Mouse (Mus musculus) hindbrain, postnatal 0 days (tissue): ENCODE results near the gene Fam117b. TPM values are rescaled to one million over a fixed set of nuclear protein-coding genes. Genes with fewer than 3 reads are reported as not detected.

Experiments
- ATAC-seq: fragments of 200-750 bp; cut with Nextera tagmentation; 2 replicates; pipeline ENCODE4 v1.8.0; 2017; ENCODE audit warnings: mild to moderate bottlenecking, moderate TSS enrichment, moderate library complexity
- DNase-seq: peaks from one replicate; pipeline ENCODE4 v3.0.0-alpha.2; 2015; ENCODE audit warnings: low spot score
- H3K27ac ChIP-seq: fragments of 300-500 bp; sonication (generic); 2 replicates; pipeline ENCODE4 v1.5.1; 2014; ENCODE audit warnings: mild to moderate bottlenecking
- H3K27me3 ChIP-seq: fragments of 300-500 bp; sonication (generic); 2 replicates; pipeline ENCODE4 v1.6.1; 2014; ENCODE audit warnings: low read length, mixed read lengths; ENCODE audit not compliant: insufficient read depth
- H3K36me3 ChIP-seq: fragments of 300-500 bp; sonication (generic); 2 replicates; pipeline ENCODE4 v1.6.1; 2014; ENCODE audit warnings: low read length, mixed read lengths; ENCODE audit not compliant: insufficient read depth
- H3K4me1 ChIP-seq: fragments of 300-500 bp; sonication (generic); 2 replicates; pipeline ENCODE4 v1.6.1; 2014; ENCODE audit warnings: antibody characterized with exemption, low read length, mixed read lengths; ENCODE audit not compliant: insufficient read depth
- H3K4me2 ChIP-seq: fragments of 300-500 bp; sonication (generic); 2 replicates; pipeline ENCODE4 v1.6.1; 2014; ENCODE audit warnings: low read depth, mild to moderate bottlenecking, low read length, moderate library complexity, mixed read lengths
- H3K4me3 ChIP-seq: fragments of 300-500 bp; sonication (generic); 2 replicates; pipeline ENCODE4 v1.5.1; 2014; ENCODE audit warnings: low read length
- H3K9ac ChIP-seq: fragments of 300-500 bp; sonication (generic); replicated peaks from 2 replicates; pipeline ENCODE4 v1.6.1; 2014; ENCODE audit warnings: mild to moderate bottlenecking, low read length, moderate library complexity, mixed read lengths
- H3K9me3 ChIP-seq: fragments of 300-500 bp; sonication (generic); 2 replicates; pipeline ENCODE4 v1.6.1; 2016; ENCODE audit warnings: low read length, mixed read lengths
- CTCF ChIP-seq: IDR thresholded peaks from 2 replicates; pipeline ENCODE4 v1.5.1; 2016; ENCODE audit warnings: antibody characterized with exemption, control low read depth, low read depth
- WGBS: fragments of 180-500 bp; shearing (Covaris S2); extraction: QIAGEN DNeasy Blood & Tissue Kit; methylation state at CpG from one replicate; pipeline ENCODE4 v1.1.7; 2014; 5-methylcytosine and 5-hydroxymethylcytosine counted together
- polyA plus RNA-seq: library from polyadenylated mRNA; unstranded; fragments of >200 nt; fragmentation: Nextera tagmentation; extraction: Ambion mirVana; gene quantifications from 2 replicates; pipeline ENCODE4 v1.2.1, GENCODE M21; 2015
- total RNA-seq: library from RNA; depleted of rRNA; stranded (reverse); fragments of >200 nt; gene quantifications from 2 replicates; pipeline ENCODE4 v1.2.3, GENCODE M21; 2014

Fam117b gene
- total and polyA plus RNA-seq, 2 experiments from 2014 or later, result 30.1 to 44.5 TPM

DNA sequence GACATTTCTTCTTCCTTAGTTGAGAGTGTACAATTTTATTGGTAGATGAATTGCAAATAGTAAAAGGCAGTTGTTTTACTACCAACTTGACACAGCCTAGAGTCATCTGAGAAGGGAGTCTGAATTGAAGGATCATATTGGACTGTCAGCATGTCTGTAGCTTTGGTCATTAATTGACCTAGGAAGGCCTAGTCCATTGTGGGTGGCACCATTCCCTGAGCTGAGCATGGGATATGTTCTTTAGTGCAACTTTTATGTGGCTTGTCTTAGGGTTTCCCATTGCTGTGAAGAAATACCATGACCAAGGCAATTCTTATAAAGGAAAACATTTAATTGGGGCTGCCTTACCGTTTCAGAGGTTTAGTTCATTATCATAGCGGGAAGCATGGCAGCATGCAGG lies 20.2 kb downstream of the Fam117b start:
- Histone ChIP-seq H3K9ac (no peak overlapping the region), H3K4me1 (no peaks in the 10 kb centered on the region), H3K9me3 (no peaks in the 10 kb centered on the region), H3K4me2 (no peak overlapping the region), H3K36me3 (no peaks in the 10 kb centered on the region), H3K27ac (no peak overlapping the region), H3K4me3 (no peak overlapping the region), H3K27me3 (no peaks in the 10 kb centered on the region)
- no peak for ATAC-seq
- 76% methylated on average over 2 of the region's 2 CpGs for WGBS
- DNase-seq, result no peak
- TF ChIP-seq CTCF, result no peak

DNA sequence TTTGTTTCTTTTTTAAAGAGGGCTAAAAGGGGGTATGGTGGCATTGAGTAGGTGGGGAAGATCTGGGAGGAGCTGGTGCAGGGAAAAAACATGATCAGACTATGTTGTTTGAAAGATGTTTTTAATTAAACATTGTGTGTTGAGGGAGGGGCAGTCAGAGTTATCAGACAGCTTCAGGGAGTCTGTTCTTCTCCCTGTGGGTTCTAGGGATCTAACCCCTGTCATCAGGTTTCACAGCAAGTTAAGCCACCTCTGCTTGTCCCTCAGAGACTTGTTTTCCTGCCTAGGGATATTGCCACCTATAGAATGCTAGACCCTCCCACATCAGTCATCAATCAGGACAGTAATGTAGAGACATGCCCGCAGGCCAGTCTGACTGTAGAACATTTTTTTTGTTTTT lies 28.3 kb downstream of the Fam117b start:
- TF ChIP-seq CTCF, result no peak
- no peaks in the 10 kb centered on the region for H3K27me3 ChIP-seq
- H3K4me1 ChIP-seq, result no peaks in the 10 kb centered on the region
- DNase-seq (no peak), ATAC-seq (no peak)
- no peaks in the 10 kb centered on the region for H3K9me3 ChIP-seq
- H3K4me2 ChIP-seq, result no peak overlapping the region
- no peak overlapping the region for H3K27ac ChIP-seq
- H3K36me3 ChIP-seq, result no peaks in the 10 kb centered on the region
- no peak overlapping the region for H3K9ac ChIP-seq
- H3K4me3 ChIP-seq, result no peak overlapping the region
- WGBS, result 100% methylated on average over 1 of the region's 1 CpGs

GRCm38 (mm10) chr1:59942057-59942790 lies 29.4 kb downstream of the Fam117b start:
- Histone ChIP-seq H3K27ac (no peak overlapping the region), H3K9ac (no peak overlapping the region), H3K4me3 (no peak overlapping the region), H3K4me1 (no peaks in the 10 kb centered on the region), H3K27me3 (no peaks in the 10 kb centered on the region), H3K36me3 (no peaks in the 10 kb centered on the region), H3K4me2 (no peak overlapping the region), H3K9me3 (no peaks in the 10 kb centered on the region)
- DNase-seq (no peak), ATAC-seq (no peak)
- TF ChIP-seq CTCF, result no peak
- 80% methylated on average over 6 of the region's 6 CpGs for WGBS

- Histone ChIP-seq H3K27me3 (no peaks in the 10 kb centered on the region), H3K9me3 (no peaks in the 10 kb centered on the region), H3K4me2 (no peak overlapping the region), H3K36me3 (no peaks in the 10 kb centered on the region; the same call in 1 of the 2 replicates), H3K9ac (no peak overlapping the region), H3K4me3 (no peak overlapping the region), H3K4me1 (no peaks in the 10 kb centered on the region), H3K27ac (no peak overlapping the region)
- ATAC-seq, result no peak
- WGBS, result 54% methylated on average over 5 of the region's 5 CpGs
- no peak for DNase-seq
- TF ChIP-seq CTCF, result no peak
These were observed 31.0 kb downstream of the Fam117b start for GRCm38 (mm10) chr1:59943825-59944224.

GRCm38 (mm10) chr1:59945969-59946368 lies 33.2 kb downstream of the Fam117b start:
- H3K4me1 ChIP-seq, result no peaks in the 10 kb centered on the region
- TF ChIP-seq CTCF, result no peak
- DNase-seq (no peak), ATAC-seq (no peak)
- H3K27me3 ChIP-seq, result no peaks in the 10 kb centered on the region
- no peak overlapping the region for H3K4me2 ChIP-seq
- no peaks in the 10 kb centered on the region; the same call in 1 of the 2 replicates for H3K36me3 ChIP-seq
- H3K9ac ChIP-seq, result no peak overlapping the region
- 59% methylated on average over 1 of the region's 1 CpGs for WGBS
- no peaks in the 10 kb centered on the region for H3K9me3 ChIP-seq
- H3K27ac ChIP-seq, result no peak overlapping the region
- no peak overlapping the region for H3K4me3 ChIP-seq

DNA sequence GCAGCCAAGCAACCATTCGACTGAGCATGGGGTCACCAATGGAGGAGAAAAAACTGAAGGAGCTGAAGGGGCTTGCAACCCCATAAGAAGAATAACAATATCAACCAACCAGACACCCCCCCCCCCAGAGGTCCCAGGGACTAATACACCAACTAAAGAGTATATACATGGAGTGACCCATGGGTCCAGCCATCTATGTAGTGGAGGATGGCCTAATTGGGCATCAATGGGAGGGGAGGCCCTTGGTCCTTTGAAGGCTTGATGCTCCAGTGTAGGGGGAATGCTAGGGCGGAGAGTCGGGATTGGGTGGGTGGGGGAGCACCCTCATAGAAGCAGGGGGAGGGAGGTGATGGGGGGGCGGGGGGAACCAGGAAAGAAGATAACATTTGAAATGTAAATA lies 34.7 kb downstream of the Fam117b start:
- ATAC-seq (no peak), DNase-seq (no peak)
- Histone ChIP-seq H3K27me3 (no peaks in the 10 kb centered on the region), H3K4me1 (no peaks in the 10 kb centered on the region), H3K9ac (no peak overlapping the region), H3K36me3 (no peaks in the 10 kb centered on the region; the same call in 1 of the 2 replicates), H3K4me3 (no peak overlapping the region), H3K27ac (no peak overlapping the region), H3K4me2 (no peak overlapping the region), H3K9me3 (no peaks in the 10 kb centered on the region)
- 94% methylated on average over 4 of the region's 4 CpGs for WGBS
- no peak for TF ChIP-seq CTCF

GRCm38 (mm10) chr1:59957206-59957605 lies 44.4 kb downstream of the Fam117b start:
- H3K4me3 ChIP-seq, result no peak overlapping the region
- no peak overlapping the region for H3K9ac ChIP-seq
- DNase-seq, result no peak
- ATAC-seq, result no peak
- H3K36me3 ChIP-seq, result peaks cover 12% of the 10 kb centered on the region
- no peaks in the 10 kb centered on the region for H3K4me1 ChIP-seq
- WGBS, result 85% methylated on average over 3 of the region's 3 CpGs
- H3K9me3 ChIP-seq, result no peaks in the 10 kb centered on the region
- no peak overlapping the region for H3K27ac ChIP-seq
- TF ChIP-seq CTCF, result no peak
- H3K27me3 ChIP-seq, result no peaks in the 10 kb centered on the region
- H3K4me2 ChIP-seq, result no peak overlapping the region
